Mouse (Mus musculus) monocyte, adult 5-6 weeks (primary cell): ENCODE measurements at regions not wholly inside any gene's neighbourhood (a gene's known extent, or its start where the extent isn't known, plus 50 kb on each side); places are given as distances from the start of the nearest gene placed in this dataset.
A peak's percentile ranks its signal among the peaks of the same experiment; 100 is the strongest.

Experiments used
- ATAC-seq: fragments of 153-309, 156-312 bp; replicated peaks from 2 replicates; pipeline ENCODE4 v1.8.0; 2017; ENCODE audit warnings: mild to moderate bottlenecking; ENCODE audit not compliant: low TSS enrichment, insufficient number of reproducible peaks, severe bottlenecking, poor library complexity, low FRiP score

GRCm38 (mm10) chr2:133425538-133425937, 126.4 kb upstream of the Bmp2 start:
- ATAC-seq: no peak

- ATAC-seq: no peak
These were observed 124.9 kb upstream of the Bmp2 start for GRCm38 (mm10) chr2:133427039-133427438.

DNA sequence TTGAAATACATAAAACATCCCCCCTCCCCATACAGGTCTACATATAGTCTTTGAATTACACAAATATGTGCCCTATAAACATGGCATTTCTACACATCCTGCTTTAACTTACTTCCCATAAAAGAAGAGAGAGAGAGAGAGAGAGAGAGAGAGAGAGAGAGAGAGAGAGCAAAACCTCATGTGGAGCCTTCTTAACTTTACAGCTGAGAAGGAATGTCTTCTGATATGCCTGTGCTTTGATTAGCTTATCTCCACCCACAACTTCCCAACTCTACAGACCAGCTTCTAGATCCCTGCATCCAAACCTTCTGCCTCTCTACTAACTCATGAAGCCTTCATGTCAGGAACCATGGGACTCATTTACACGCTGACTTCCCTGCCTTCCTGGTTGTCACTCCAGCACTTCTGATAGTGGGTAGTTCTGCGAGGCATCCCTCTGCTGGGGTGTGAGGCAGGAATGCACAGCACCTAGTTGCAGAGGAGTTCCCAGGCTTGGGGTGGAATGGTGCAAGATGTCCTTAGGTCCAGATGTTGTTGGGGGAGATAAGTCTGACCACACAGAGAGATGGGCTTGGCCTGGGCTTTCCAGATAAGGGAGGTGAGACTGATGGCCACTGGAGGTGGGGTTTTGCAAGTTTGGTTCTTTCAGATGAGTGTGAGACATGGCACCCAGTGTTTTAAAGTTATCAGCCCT, 122.4 kb upstream of the Bmp2 start:
- ATAC-seq: no peak

DNA sequence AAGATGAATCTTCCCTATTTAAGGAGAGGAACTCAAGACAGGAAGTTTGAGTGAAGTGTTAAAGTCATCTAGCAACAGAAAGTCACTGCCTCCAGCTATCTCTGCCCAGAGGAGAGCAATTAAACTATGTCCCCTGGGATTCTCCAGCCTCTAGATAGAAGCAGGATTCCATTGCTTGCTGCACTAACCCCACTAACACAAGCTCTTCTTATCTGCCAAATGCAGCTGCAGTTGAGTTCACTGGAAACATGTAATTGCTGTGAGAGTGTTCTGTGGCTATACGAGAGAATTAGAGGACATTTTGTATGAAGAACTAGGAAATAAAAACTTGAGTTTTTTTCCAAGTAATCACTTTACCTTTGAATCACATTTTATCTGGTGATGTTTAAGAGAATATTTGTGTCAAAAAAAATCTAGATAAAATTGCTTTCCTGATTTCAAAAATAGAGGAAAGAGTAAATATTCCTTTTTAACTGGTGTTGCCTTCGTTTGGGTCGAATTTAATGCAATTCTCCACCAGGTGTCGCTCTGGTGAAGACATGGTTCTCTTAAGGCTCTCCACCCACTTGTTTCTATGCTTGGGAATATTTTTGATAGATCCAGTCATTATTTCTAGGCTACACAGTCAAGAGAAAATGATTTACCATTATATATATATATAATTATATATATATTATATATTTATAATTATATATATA, 121.1 kb upstream of the Bmp2 start:
- ATAC-seq: no peak

DNA sequence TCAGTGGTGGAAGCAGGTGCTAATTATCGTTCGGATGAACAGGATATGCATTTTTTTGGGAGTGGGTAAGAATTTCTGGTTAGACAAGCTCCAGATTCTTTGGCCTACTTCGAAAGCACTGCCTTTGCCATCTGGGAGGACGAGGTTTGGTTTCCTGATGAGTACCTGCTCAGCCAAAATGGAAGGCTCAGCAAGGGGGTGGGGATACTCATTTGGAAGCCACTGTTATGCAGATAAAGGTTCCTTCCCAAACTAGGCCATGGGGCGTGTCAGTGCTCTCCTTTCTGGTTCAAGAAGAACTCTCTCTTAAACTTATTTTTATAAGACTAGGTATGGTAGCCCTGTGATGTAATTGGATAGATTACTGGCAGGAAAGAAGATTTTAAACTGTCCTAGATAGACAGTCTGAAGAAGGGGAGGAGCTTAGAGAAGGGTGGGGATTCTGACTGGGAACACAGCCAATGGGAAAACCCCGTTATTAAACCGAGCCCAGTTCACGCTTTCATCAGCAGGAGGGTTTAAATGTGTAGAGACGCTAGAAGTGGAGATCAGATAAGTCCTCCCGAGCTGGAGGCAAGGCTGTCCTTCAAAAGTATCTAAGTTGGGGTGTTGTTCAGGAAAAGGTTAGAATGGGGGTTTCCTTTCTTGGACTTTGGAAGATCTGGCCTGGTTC, 119.7 kb upstream of the Bmp2 start:
- no peak for ATAC-seq

- ATAC-seq: no peak
These were observed 114.8 kb upstream of the Bmp2 start for GRCm38 (mm10) chr2:133436913-133437843.

DNA sequence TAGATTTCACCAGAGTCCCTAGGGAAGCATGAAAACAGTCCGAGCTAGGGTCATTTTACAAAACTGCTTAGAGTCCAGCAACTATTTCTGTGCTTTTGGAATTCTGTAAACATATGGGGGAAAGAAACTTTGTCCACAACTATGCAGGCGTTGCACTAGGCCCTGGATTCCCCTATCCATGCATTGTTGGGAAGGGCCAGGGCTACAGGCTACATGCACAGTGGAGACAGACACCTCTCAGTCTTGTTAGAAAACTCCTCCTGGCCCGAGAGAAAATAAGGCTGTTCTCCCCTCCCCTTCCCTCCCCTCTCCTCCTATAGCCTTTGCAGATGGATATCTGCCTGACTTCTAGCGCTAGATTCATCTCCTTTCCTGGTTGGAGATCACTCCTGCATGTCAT, 113.9 kb upstream of the Bmp2 start:
- ATAC-seq: no peak

GRCm38 (mm10) chr2:133443024-133443423, 108.9 kb upstream of the Bmp2 start:
- ATAC-seq: no peak

DNA sequence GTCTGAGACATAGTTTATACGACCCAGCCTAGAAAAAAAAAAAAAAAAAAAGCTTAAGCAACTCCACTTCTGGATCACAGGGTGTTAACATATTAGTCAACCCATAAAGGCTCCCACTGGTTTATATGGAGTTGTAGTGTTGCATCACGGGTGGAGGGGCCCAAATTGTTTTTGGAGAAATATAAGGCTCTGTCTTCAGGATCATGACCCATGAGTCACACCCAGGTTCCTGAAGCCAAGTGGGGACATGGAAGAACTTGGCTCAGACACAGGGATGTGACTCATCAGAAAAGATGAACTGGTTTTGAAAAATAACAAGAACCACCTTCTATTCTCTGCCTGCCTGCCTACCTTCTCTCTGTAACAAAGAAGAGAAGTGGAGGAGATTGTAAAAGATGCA, 108.5 kb upstream of the Bmp2 start:
- ATAC-seq: no peak

- no peak for ATAC-seq
These were observed 99.0 kb upstream of the Bmp2 start for GRCm38 (mm10) chr2:133452947-133453346.

GRCm38 (mm10) chr2:133455484-133456170, 96.3 kb upstream of the Bmp2 start:
- no peak for ATAC-seq

DNA sequence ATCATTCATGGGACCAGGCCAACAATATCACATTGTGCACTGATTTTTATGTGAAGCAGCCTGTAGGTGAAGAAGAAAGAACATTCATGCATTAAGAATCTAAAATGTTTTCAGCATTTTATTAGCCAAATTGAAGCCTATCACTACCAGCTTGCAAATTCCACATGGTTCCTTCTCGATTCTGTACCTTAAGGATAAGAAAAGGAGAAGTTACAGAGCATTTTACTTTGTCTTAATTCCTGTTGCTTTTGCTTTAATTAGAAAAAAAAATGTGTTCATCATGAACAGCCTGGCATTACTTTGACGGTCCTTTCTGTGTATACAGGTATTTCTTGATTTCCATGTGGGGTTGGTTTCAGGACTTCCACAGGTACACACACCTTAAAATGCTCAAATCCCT, 95.2 kb upstream of the Bmp2 start:
- ATAC-seq: no peak

GRCm38 (mm10) chr2:133458735-133459134, 93.2 kb upstream of the Bmp2 start:
- peak; percentile 62 for ATAC-seq

GRCm38 (mm10) chr2:133460814-133461213, 91.1 kb upstream of the Bmp2 start:
- no peak for ATAC-seq

DNA sequence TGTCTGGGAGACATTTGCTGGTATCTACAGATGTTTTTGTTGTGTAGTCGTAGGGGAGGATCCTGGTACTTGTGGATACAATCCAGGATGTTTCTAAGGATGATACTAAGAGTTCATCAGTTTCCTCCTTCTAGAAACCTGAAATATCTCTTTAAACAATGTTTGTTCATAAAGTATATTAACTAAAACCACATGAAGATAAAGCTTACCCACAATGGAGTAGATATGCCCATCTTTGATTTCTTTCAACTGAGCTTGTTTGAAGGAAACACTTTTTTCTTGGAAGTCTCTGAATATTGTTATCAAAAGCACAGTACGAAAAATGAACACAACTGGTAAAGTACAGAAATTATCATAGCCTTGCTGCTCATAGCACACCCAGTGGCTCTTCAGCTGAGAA, 89.6 kb upstream of the Bmp2 start:
- no peak for ATAC-seq

DNA sequence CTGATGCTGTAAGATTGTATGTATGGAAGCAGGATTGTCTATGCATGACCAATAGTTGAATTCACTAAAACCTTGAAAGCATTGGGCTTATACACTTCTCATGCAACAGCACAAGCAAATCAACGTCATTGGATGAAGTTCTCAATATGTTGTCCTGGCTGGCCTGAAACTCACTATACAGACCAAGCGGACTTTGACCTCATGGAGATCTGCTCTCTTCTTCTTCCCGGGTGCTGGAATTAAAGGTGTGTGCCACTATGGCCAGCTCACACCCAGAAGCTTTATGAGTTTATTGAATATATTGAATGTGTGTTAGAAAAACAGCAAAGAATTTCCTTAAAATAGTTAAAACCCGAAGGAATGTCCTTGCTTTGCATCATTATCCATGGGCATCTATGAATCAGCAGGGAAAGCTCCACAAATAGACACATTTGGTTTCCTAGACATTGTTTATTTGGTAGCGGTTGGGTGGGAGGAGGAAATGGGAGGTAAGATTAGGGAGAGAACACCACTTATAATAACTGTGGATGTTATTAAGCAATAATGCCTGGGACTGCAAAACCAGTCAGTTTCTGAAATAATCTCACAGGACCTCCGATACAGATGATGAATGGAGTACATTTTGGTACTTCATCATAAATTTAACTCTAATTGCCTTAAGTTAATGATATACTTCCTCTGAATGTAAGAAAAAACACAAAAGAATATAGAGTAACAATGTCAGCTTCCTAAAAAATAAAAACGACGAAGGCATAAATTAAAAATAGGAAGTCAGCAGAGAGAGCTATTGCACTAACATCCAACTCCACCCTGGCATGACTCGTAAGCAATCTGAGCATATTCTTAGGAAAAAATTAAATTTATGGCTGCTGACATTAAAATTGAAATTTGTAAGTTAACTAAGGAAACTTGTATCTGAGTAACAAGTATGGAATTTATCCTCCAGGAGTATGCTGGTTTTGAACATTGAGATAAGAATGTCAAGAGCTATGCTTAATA, 84.5 kb upstream of the Bmp2 start:
- no peak for ATAC-seq

DNA sequence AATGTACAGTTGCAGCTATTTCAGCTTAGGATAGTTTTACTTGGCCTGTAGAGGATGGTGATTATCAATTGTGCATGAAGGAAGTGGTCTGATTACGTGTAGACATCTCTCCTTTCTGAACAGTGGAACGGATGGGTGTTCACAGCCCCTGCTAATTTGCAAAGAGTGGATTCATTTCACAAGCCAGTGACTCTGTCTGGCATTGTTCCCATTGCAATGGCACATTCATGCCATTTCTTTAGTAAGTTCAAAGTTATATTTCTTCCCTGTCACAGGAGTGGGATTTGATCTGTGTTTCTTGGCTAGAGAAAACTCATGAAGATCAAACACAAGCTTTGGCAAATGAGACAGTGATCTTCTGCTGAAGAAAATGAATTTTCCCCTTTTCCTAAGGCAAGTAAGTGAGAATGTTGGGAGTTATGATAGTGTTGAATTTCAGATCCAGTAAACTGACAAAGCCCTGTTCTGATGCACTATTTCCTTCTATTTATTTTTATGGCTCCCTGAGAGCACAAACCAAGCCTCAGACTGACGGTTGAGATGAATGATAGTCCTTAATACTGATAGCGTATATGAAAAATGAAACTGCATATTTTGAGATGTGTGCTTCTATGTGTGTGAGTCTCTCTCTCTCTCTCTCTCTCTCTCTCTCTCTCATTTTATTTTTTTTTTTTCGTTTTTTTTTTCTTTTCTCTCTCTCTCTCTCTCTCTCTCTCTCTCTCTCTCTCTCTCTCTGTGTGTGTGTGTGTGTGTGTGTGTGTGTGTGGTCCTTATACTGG, 78.8 kb upstream of the Bmp2 start:
- ATAC-seq: no peak
